Mouse (Mus musculus): Measurements from ENCODE around the gene Mmp9.

The Mmp9 gene

DNA sequence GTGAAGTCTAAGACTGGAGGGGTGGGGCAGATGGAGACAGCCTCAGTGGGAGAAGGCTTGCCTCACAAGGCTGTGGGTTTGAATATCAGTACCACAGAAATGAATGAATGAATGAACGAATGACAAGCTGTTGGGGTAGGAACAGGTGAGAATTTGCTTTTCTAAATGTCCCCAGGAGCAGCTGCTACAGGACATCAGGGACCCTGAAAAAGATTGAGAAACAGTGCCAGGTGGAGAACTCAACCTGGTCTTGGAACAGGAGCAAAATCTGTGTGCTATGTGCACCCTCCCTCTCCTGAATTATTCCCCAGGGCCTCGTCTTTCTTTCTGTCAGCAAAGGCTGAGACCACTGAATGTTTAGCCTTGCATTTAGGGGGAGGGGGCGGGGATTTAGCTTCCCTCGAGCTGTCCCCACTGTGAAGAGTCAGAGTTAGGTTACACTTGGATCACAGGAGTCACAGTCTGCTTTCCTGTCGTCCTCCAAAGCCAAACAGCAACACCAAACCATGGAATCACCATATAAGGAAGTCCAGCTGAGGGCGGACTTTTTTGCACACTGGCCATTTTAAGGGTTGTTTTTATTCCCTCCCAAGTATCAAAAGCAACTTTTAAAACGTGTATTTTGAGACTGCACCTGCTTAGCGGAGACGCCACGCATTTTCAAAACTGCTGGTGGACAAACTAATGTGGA is at the start of gene Mmp9:
Gene Mmp9 (plus strand): TSS at position 641 of the 691 bp plus-strand sequence.
- DNase-seq (ENCODE audit: low read depth, low spot score) = no peak

- DNase-seq (ENCODE audit: low read depth, low spot score) = no peak
Measured at GRCm38 (mm10) chr2:164891056-164891834, 49.3 kb upstream of the Mmp9 start.

DNA sequence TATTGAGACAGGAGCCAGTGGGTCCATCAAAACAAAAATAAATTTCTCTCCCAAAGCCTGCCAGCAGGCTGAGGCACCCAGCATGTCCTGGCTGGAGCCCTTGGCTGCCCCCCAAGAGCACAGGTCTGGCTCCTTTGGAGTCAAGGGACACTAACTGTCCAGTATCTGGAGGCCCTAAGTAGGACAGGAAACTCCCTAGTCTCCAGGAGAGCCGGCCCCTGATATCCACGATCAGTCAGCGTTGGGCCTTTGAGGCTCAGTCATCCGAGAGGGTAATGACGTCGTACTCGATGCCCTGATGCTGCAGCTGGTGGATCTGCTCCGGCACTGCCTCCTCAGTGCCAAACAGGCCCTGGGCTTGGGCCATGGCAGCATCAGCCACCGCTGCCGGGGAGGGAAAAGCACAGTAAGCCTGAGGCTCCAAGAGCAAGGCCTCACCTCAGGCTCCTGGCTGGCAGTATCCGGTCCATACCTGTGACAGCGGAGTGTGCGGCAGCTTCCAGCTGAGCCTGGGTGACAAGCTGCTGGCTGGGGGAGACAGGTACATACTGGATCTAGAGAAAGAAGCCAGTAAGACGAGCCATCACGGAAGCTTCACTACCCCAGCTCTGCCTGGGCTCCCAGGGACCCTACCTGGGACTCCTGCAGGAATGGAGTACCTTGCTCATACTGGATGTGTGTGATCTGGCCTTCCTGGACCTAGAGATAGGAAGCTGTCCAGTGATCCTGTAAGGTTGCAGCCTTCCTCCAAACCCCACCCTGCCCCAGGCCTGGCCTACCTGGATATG is 48.5 kb upstream of the Mmp9 start:
- no peak for DNase-seq (ENCODE audit: low read depth, low spot score)

- DNase-seq (ENCODE audit: low read depth, low spot score) = no peak
Measured at GRCm38 (mm10) chr2:164892696-164893216, 47.8 kb upstream of the Mmp9 start.

- DNase-seq (ENCODE audit: low read depth, low spot score) = no peak
Measured at GRCm38 (mm10) chr2:164894048-164894447, 46.5 kb upstream of the Mmp9 start.

DNA sequence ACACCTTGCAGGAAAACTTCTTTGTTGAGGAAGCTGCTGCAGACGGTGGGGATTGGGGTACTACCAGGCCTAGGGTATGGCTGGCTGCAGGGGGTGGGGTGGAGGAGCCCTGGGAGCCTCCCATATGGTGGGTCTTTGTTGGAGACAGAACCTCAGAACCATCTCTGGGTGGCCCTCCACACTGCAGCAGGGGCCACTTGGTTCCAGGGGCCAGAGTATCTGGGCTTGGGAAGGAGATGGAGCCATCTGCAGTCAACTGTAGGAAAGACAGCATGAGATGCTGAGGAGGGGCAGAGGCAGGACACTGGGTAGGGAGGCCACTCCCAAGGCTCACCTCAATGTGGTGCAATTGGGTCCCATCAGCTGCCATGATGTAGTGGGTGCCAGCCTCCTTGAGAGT is 45.9 kb upstream of the Mmp9 start:
- no peak for DNase-seq (ENCODE audit: low read depth, low spot score)

- no peak for DNase-seq (ENCODE audit: low read depth, low spot score)
Measured at GRCm38 (mm10) chr2:164895885-164896284, 44.7 kb upstream of the Mmp9 start.

GRCm38 (mm10) chr2:164898008-164898407 is 42.6 kb upstream of the Mmp9 start:
- no peak for DNase-seq (ENCODE audit: low read depth, low spot score)

DNA sequence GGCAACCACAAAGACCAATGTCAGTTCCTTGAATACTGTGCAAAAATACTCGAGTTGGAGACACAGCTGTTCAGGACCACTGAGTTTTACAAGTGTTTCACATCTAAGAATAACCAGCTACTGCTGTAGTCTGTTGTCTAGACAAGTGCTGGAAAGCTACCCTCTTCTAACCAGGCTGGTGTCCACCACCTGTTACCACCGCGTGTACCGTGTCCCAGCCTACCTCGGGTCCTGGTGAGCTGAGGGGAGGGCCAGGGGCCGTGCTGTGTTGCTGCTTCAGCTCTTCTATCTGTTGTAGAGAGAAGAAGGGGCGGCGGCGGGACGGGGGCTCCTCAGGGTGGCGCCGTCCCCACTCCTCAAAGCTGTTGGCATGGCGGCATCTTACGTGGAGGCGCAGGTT is 41.5 kb upstream of the Mmp9 start:
- no peak for DNase-seq (ENCODE audit: low read depth, low spot score)

DNA sequence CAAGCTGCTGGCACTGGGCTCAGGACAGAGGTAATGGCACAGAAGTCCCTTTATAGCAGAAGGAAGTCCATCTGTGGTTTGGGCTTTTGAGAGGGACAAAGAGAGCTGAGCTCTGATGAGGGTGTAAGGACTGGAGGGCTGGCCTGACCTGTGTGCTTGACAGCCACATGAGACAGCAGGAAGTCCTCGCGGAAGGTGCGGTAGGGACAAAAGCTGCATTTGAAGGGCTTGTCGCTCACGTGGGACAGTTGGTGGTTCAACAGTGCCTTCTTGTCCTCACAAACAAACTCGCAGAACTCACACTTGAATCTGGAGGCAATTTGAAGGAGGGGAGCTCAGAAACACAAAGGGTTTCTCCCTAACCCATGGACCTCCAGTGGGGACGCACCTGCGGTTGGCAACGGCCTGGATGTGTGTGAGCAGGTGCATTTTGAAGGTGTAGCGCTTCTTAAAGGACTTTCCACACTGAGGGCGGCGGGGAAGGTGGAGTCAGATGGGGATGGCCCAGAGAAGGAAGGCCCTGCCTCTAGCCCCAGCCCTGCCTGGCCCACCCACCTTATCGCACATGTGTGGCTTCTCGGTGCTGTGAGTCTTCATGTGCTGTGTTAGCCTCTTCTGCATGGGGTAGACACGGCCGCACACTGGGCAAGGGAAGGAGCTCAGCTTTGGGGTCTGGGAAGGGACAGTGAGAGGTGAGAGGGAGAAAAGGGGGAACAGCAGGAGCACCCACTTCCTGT is 40.7 kb upstream of the Mmp9 start:
- DNase-seq (ENCODE audit: low read depth, low spot score) = no peak

- no peak for DNase-seq (ENCODE audit: low read depth, low spot score)
Measured at GRCm38 (mm10) chr2:164901380-164901779, 39.2 kb upstream of the Mmp9 start.

GRCm38 (mm10) chr2:164903496-164903895 is 37.1 kb upstream of the Mmp9 start:
- no peak for DNase-seq (ENCODE audit: low read depth, low spot score)

GRCm38 (mm10) chr2:164906071-164906470 is 34.5 kb upstream of the Mmp9 start:
- no peak for DNase-seq (ENCODE audit: low read depth, low spot score)

GRCm38 (mm10) chr2:164907511-164907910 is 33.1 kb upstream of the Mmp9 start:
- DNase-seq (ENCODE audit: low read depth, low spot score) = no peak

DNA sequence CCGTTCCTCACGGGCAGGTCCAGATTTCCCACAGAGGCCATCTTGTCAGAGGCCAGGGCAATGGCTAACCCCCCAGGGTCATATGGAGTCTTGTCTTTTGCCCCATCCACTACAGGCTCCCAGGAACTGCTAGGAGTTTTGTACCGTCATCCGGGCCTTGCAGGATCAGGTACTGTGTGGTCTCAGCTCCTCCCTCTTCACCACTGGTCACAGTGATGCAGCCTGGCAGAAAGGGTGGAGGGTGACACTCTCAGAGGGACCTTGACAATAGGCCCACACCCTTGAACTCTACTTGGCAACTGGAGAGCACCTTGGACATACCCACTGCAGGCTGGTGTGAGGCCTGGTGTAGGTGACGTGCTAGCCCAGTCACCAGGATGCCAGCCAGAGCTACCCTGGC is 32.6 kb upstream of the Mmp9 start:
- DNase-seq (ENCODE audit: low read depth, low spot score) = no peak

GRCm38 (mm10) chr2:164909100-164909499 is 31.5 kb upstream of the Mmp9 start:
- DNase-seq (ENCODE audit: low read depth, low spot score) = no peak

- no peak for DNase-seq (ENCODE audit: low read depth, low spot score)
Measured at GRCm38 (mm10) chr2:164909542-164909941, 31.0 kb upstream of the Mmp9 start.

- no peak for DNase-seq (ENCODE audit: low read depth, low spot score)
Measured at GRCm38 (mm10) chr2:164910360-164911061, 30.1 kb upstream of the Mmp9 start.

GRCm38 (mm10) chr2:164911086-164912048 is 29.2 kb upstream of the Mmp9 start, which contains the start of gene Zfp335:
TSS of gene Zfp335 (minus strand) at chr2:164911757.
- peak; percentile 88 for DNase-seq (ENCODE audit: low read depth, low spot score)
